Mouse (Mus musculus) liver, adult 2 months (tissue): ENCODE measurements at regions not wholly inside any gene's neighbourhood (a gene's known extent, or its start where the extent isn't known, plus 50 kb on each side); places are given as distances from the start of the nearest gene placed in this dataset.

Source experiments
- DNase-seq: peaks from one replicate; pipeline ENCODE4 v3.0.0-alpha.2; 2011; ENCODE audit warnings: low read depth, low spot score; ENCODE audit errors: extremely low read depth
- H3K27ac ChIP-seq: fragments of 200-500 bp; replicated peaks from 2 replicates; pipeline ENCODE4 v1.5.1; 2012; ENCODE audit warnings: low read depth, mild to moderate bottlenecking, control low read depth, inconsistent platforms, low read length; ENCODE audit not compliant: insufficient read depth
- H3K27me3 ChIP-seq: fragments of 200-500 bp; 2 replicates; pipeline ENCODE4 v1.6.1; 2012; ENCODE audit warnings: mild to moderate bottlenecking, moderate library complexity, low read length, inconsistent platforms; ENCODE audit not compliant: control insufficient read depth, insufficient read depth
- H3K36me3 ChIP-seq: fragments of 200-500 bp; 2 replicates; pipeline ENCODE4 v1.6.1; 2012; ENCODE audit warnings: low read length, inconsistent platforms; ENCODE audit not compliant: control insufficient read depth, insufficient read depth
- H3K4me1 ChIP-seq: fragments of 200-500 bp; 2 replicates; pipeline ENCODE4 v1.6.1; 2011; ENCODE audit warnings: low read length; ENCODE audit not compliant: control insufficient read depth, insufficient read depth
- H3K4me3 ChIP-seq: fragments of 200-500 bp; 2 replicates; pipeline ENCODE4 v1.5.1; 2011; ENCODE audit warnings: low read depth, mild to moderate bottlenecking, control low read depth, low read length, moderate library complexity; ENCODE audit not compliant: insufficient read depth
- H3K79me2 ChIP-seq: fragments of 200-500 bp; 2 replicates; pipeline ENCODE4 v1.6.1; 2012; ENCODE audit warnings: inconsistent platforms, mild to moderate bottlenecking, low read length, moderate library complexity; ENCODE audit not compliant: control insufficient read depth, insufficient read depth
- H3K9ac ChIP-seq: fragments of 200-500 bp; 2 replicates; pipeline ENCODE4 v1.6.1; 2012; ENCODE audit warnings: low read depth, mild to moderate bottlenecking, control low read depth, inconsistent platforms, low read length
- CTCF ChIP-seq: fragments of 200-500 bp; IDR thresholded peaks from 2 replicates; pipeline ENCODE4 v1.5.1; 2011; ENCODE audit warnings: low read depth, low read length, control low read depth
- POLR2A ChIP-seq: fragments of 200-500 bp; IDR thresholded peaks from 2 replicates; pipeline ENCODE4 v1.6.1; 2011; ENCODE audit warnings: low read length, control low read depth; ENCODE audit not compliant: insufficient read depth; ENCODE audit errors: extremely low read depth
- WGBS: fragments of 180-500 bp; shearing (Covaris S2); methylation state at CpG from one replicate; pipeline ENCODE4 v1.1.7; 2018; 5-methylcytosine and 5-hydroxymethylcytosine counted together

- Histone ChIP-seq H3K27ac (peak overlapping the region; percentile 77), H3K4me1 (peaks cover 11% of the 10 kb centered on the region), H3K4me3 (peak overlapping the region; percentile 29), H3K9ac (no peak overlapping the region; the same call in 1 of the 2 replicates), H3K36me3 (no peaks in the 10 kb centered on the region), H3K27me3 (no peaks in the 10 kb centered on the region), H3K79me2 (no peaks in the 10 kb centered on the region)
- DNase-seq: peak; percentile 92
- WGBS: 40% methylated on average over 11 of the region's 11 CpGs
- no peak for TF ChIP-seq POLR2A
- no peak for TF ChIP-seq CTCF
Observed at GRCm38 (mm10) chr14:98863598-98863997, 130.5 kb downstream of the Rpl36a-ps1 start.

GRCm38 (mm10) chr14:98862095-98862735 lies 131.9 kb downstream of the Rpl36a-ps1 start:
- Histone ChIP-seq H3K79me2 (no peaks in the 10 kb centered on the region), H3K4me1 (peaks cover 11% of the 10 kb centered on the region), H3K9ac (no peak overlapping the region), H3K36me3 (no peaks in the 10 kb centered on the region), H3K27me3 (no peaks in the 10 kb centered on the region), H3K4me3 (no peak overlapping the region), H3K27ac (no peak overlapping the region)
- TF ChIP-seq POLR2A: no peak
- TF ChIP-seq CTCF: no peak
- 88% methylated on average over 5 of the region's 5 CpGs for WGBS
- no peak for DNase-seq

DNA sequence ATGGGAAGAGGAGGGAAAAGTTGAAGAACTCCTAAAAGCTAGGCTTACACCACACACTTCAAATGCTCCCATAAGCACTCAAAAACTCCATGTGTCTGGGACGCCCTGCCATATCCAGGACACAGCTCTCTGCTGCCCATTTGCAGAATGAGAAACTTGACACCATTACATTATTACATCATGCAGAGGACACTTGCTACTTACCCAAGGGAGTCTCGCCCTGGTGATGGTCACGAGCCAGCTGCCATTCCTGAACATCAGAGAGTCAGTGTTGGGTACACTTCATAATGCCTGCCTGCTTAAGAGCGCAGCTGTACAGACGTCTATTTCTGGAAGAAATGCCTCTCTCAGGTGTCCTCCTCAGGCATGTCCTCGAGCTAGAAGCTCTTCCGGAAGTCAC lies 135.3 kb downstream of the Rpl36a-ps1 start:
- Histone ChIP-seq H3K27ac (no peak overlapping the region), H3K9ac (no peak overlapping the region), H3K4me3 (no peak overlapping the region), H3K27me3 (no peaks in the 10 kb centered on the region), H3K36me3 (no peaks in the 10 kb centered on the region), H3K4me1 (peaks cover 7% of the 10 kb centered on the region), H3K79me2 (no peaks in the 10 kb centered on the region)
- WGBS: 82% methylated on average over 7 of the region's 7 CpGs
- TF ChIP-seq POLR2A (no peak), CTCF (no peak)
- DNase-seq: no peak

GRCm38 (mm10) chr14:98848500-98848899 lies 145.6 kb downstream of the Rpl36a-ps1 start:
- TF ChIP-seq CTCF (no peak), POLR2A (no peak)
- H3K27ac ChIP-seq: no peak overlapping the region
- H3K4me3 ChIP-seq: no peak overlapping the region
- WGBS: 41% methylated on average over 1 of the region's 1 CpGs
- no peak overlapping the region for H3K9ac ChIP-seq
- H3K36me3 ChIP-seq: no peaks in the 10 kb centered on the region
- peaks cover 1% of the 10 kb centered on the region; the same call in 1 of the 2 replicates for H3K4me1 ChIP-seq
- no peak for DNase-seq
- H3K27me3 ChIP-seq: no peaks in the 10 kb centered on the region
- no peaks in the 10 kb centered on the region for H3K79me2 ChIP-seq

DNA sequence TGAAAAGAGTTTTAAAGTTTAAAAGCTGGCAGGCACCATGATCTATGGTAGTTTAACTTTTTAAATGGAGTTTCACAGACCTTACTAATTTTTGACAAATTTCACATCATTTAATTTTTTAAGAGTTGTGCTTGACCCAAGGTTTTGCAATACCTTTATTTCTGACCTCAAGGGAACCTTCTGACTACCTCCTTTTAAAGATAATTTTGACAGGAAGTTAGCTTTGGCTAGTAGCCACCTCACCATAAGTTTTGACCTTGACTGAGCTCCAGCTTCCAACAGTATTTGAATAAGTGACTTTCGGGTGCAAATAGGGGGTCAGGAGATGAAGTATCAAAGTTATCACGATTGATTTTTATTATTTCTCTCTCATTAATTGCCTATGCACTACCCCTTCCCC lies 149.9 kb downstream of the Rpl36a-ps1 start:
- no peaks in the 10 kb centered on the region for H3K4me1 ChIP-seq

GRCm38 (mm10) chr14:98834316-98834715 lies 159.8 kb downstream of the Rpl36a-ps1 start:
- Histone ChIP-seq H3K4me1 (no peaks in the 10 kb centered on the region), H3K27ac (no peak overlapping the region), H3K9ac (no peak overlapping the region), H3K4me3 (no peak overlapping the region), H3K79me2 (no peaks in the 10 kb centered on the region), H3K36me3 (no peaks in the 10 kb centered on the region), H3K27me3 (no peaks in the 10 kb centered on the region)
- TF ChIP-seq CTCF (no peak), POLR2A (no peak)
- 88% methylated on average over 5 of the region's 5 CpGs for WGBS
- no peak for DNase-seq

More for the DNA sequence above, 149.9 kb downstream of the Rpl36a-ps1 start:
- no peak overlapping the region for H3K27ac ChIP-seq
- no peaks in the 10 kb centered on the region for H3K79me2 ChIP-seq
- H3K4me3 ChIP-seq: no peak overlapping the region
- H3K9ac ChIP-seq: no peak overlapping the region
- TF ChIP-seq CTCF (no peak), POLR2A (no peak)
- H3K36me3 ChIP-seq: no peaks in the 10 kb centered on the region
- 35% methylated on average over 2 of the region's 2 CpGs for WGBS
- no peaks in the 10 kb centered on the region for H3K27me3 ChIP-seq
- DNase-seq: peak; percentile 21
